Mouse (Mus musculus) megakaryocyte, embryonic 14.5 days (primary cell): ENCODE data around the gene Atp9a.

Source experiments
- FLI1 ChIP-seq: IDR thresholded peaks from 2 replicates; pipeline ENCODE4 v1.6.1; 2012; ENCODE audit warnings: low read length, inconsistent platforms, mixed read lengths
- GATA1 ChIP-seq: IDR thresholded peaks from 3 replicates; pipeline ENCODE4 v1.6.1; 2012; ENCODE audit warnings: mixed read lengths, low read length, inconsistent platforms, borderline replicate concordance

DNA sequence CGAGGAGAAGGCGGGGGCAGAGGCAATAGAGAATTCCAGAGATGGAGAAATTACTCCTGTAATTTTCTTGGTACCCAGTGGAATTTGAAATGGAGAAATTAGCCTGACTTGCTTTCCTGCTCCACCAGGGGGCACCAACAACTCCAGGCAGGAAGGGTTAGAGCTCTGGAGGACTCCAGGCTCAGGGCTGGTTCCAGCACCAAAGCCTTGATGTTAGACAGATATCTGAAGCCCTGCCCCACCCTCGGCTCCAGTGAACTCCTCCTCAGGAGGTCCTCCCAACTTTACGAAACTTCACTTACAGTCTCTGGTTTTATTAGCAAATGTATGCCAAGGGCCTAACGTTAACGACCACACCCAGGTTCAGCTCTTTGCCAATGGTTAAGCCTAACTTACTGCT is 50.4 kb downstream of the Atp9a start:
- TF ChIP-seq GATA1 = no peak
- TF ChIP-seq FLI1 = no peak
